Mouse (Mus musculus) retina, embryonic 14.5 days (tissue): ENCODE results near the gene Klk15.
"Not testable (repeated sequence)": the region's sequence is repeated elsewhere in the genome, so short reads cannot be mapped to it uniquely, and the experiment has no call there.

Source experiments
- DNase-seq: peaks from one replicate; pipeline ENCODE4 v3.0.0-alpha.2; 2015; ENCODE audit warnings: low spot score

Klk15 gene

GRCm38 (mm10) chr7:43975761-43976160 lies 42.2 kb downstream of the Klk15 start, which contains the start of gene Klk1b9:
TSS of gene Klk1b9 (plus strand) at chr7:43976061.
- DNase-seq = not testable (repeated sequence)

- DNase-seq = no peak
Observed at GRCm38 (mm10) chr7:43985657-43986056, 52.1 kb downstream of the Klk15 start.
